Mouse (Mus musculus): ENCODE results near the gene Tfrc. TPM values are rescaled to one million over a fixed set of nuclear protein-coding genes. Genes with fewer than 3 reads are reported as not detected.

The Tfrc gene
- total and polyA plus RNA-seq, 3 experiments = 190 to 840 (median 358) TPM

GRCm38 (mm10) chr16:32650461-32650860 lies 41.7 kb downstream of the Tfrc start:
- no peak for DNase-seq (ENCODE audit: extremely low read depth)
- TF ChIP-seq POLR2AphosphoS2 (IDR thresholded peaks at IDR 0.05; ENCODE audit: low read depth, low read length) (no peak), ZNF384 (IDR thresholded peaks at IDR 0.05; ENCODE audit: low read depth, low read length) (peak; percentile 69)
- peaks cover 0 to 28% of the 10 kb centered on the region in 2 experiments for H3K36me3 ChIP-seq (replicated peaks in 1 of 2; ENCODE audit: control insufficient read depth in 1 of 2, insufficient read depth in 1 of 2, low read length in 1 of 2)
- no peaks in the 10 kb centered on the region for H3K27me3 ChIP-seq (replicated peaks)
- peak overlapping the region; percentile 4; the same call in 1 of the 2 replicates for H3K9ac ChIP-seq (ENCODE audit: insufficient read depth, low read depth)
- H3K79me2 ChIP-seq (replicated peaks; ENCODE audit: control insufficient read depth, extremely low read depth, insufficient read depth, poor library complexity, severe bottlenecking) = peaks cover 7% of the 10 kb centered on the region; the same call in 1 of the 2 replicates
- H3K4me1 ChIP-seq (ENCODE audit: control insufficient read depth in 1 of 2, insufficient read depth in 2 of 2) = peaks cover 14 to 52% of the 10 kb centered on the region in 2 experiments
- H3K9me3 ChIP-seq (replicated peaks; ENCODE audit: low read length) = no peaks in the 10 kb centered on the region
- H3K4me2 ChIP-seq (ENCODE audit: insufficient read depth, low read depth, poor library complexity, severe bottlenecking) = peak overlapping the region; percentile 73
- no peak overlapping the region for H3K4me3 ChIP-seq (replicated peaks in 1 of 3; ENCODE audit: low read depth in 2 of 3, low read length in 2 of 3, poor library complexity in 1 of 3)
- in situ Hi-C loops (cut with MboI; ENCODE audit: low pct_ligation_motif_present, low pct_unique_long_range_greater_than_20kb, low sequenced_read_pairs) = loop anchor here (5.0 kb wide), 1 partner anchor 37 kb away; no protein-coding TSS in a partner anchor
- dilution Hi-C loops (cut with MboI; ENCODE audit: extremely low pct_ligation_motif_present, extremely low pct_unique_long_range_greater_than_20kb, low sequenced_read_pairs) = no loop called here
- H3K27ac ChIP-seq (ENCODE audit: insufficient read depth, low read depth) = peak overlapping the region; percentile 56; the same call in 1 of the 2 replicates

- in situ Hi-C loops (cut with MboI; ENCODE audit: low pct_ligation_motif_present, low pct_unique_long_range_greater_than_20kb, low sequenced_read_pairs) = loop anchor here (5.0 kb wide), 1 partner anchor 36 kb away; no protein-coding TSS in a partner anchor
- H3K4me3 ChIP-seq (replicated peaks in 1 of 3; ENCODE audit: low read depth in 2 of 3, low read length in 2 of 3, poor library complexity in 1 of 3) = peak overlapping the region in 1 of 3 experiments; percentile 19
- TF ChIP-seq NELFE (IDR thresholded peaks at IDR 0.05; ENCODE audit: low read depth, low read length) (0 out of 2 replicates have a peak, but pooled peaks have one; percentile 21), ETS1 (conservative IDR thresholded peaks at IDR 0.05; ENCODE audit: low read depth, low read length) (no peak), HCFC1 (IDR thresholded peaks at IDR 0.05; ENCODE audit: low read depth, low read length) (peak; percentile 64), MEF2A (IDR thresholded peaks at IDR 0.05; ENCODE audit: borderline replicate concordance, low read depth, low read length) (peak; percentile 41; the same call in 1 of the 2 replicates), CTCF (conservative IDR thresholded peaks at IDR 0.05 in 1 of 2, IDR thresholded peaks at IDR 0.05 in 1 of 2; ENCODE audit: low read depth in 2 of 2, low read length in 2 of 2) (no peak), ELF1 (IDR thresholded peaks at IDR 0.05; ENCODE audit: low read depth, low read length) (peak; percentile 79), MYC (IDR thresholded peaks at IDR 0.05; ENCODE audit: low read depth, low read length) (no peak), MAX (IDR thresholded peaks at IDR 0.05; ENCODE audit: low read length) (peak; percentile 42; the same call in 1 of the 2 replicates), SIN3A (IDR thresholded peaks at IDR 0.05; ENCODE audit: low read length) (peak; percentile 33; the same call in 1 of the 2 replicates), IRF4 (IDR thresholded peaks at IDR 0.05; ENCODE audit: low read depth, low read length) (no peak; the same call in 1 of the 2 replicates), EP300 (IDR thresholded peaks at IDR 0.05; ENCODE audit: low read length) (peak; percentile 65; the same call in 1 of the 2 replicates), MAZ (IDR thresholded peaks at IDR 0.05; ENCODE audit: low read depth, low read length) (0 out of 2 replicates have a peak, but pooled peaks have one; percentile 65), GABPA (IDR thresholded peaks at IDR 0.05; ENCODE audit: insufficient replicate concordance, low read depth, low read length) (no peak)
- H3K4me2 ChIP-seq (ENCODE audit: insufficient read depth, low read depth, poor library complexity, severe bottlenecking) = peak overlapping the region; percentile 73
- H3K27ac ChIP-seq (ENCODE audit: insufficient read depth, low read depth) = peak overlapping the region; percentile 56; the same call in 1 of the 2 replicates
- H3K9ac ChIP-seq (ENCODE audit: insufficient read depth, low read depth) = 0 out of 2 replicates have a peak overlapping the region, but pooled peaks have one; percentile 4
- peak; percentile 79 for DNase-seq (ENCODE audit: extremely low read depth)
- peaks cover 0 to 27% of the 10 kb centered on the region in 2 experiments for H3K36me3 ChIP-seq (replicated peaks in 1 of 2; ENCODE audit: control insufficient read depth in 1 of 2, insufficient read depth in 1 of 2, low read length in 1 of 2)
- H3K79me2 ChIP-seq (replicated peaks; ENCODE audit: control insufficient read depth, extremely low read depth, insufficient read depth, poor library complexity, severe bottlenecking) = peaks cover 7% of the 10 kb centered on the region; the same call in 1 of the 2 replicates
- H3K27me3 ChIP-seq (replicated peaks) = no peaks in the 10 kb centered on the region
- H3K9me3 ChIP-seq (replicated peaks; ENCODE audit: low read length) = no peaks in the 10 kb centered on the region
- peaks cover 13 to 45% of the 10 kb centered on the region in 2 experiments for H3K4me1 ChIP-seq (ENCODE audit: control insufficient read depth in 1 of 2, insufficient read depth in 2 of 2)
- dilution Hi-C loops (cut with MboI; ENCODE audit: extremely low pct_ligation_motif_present, extremely low pct_unique_long_range_greater_than_20kb, low sequenced_read_pairs) = no loop called here
Observed at GRCm38 (mm10) chr16:32650974-32651618, 42.4 kb downstream of the Tfrc start.
